Comparison of ENCODE assay signal across 8 mouse cellular contexts in the genomic region with DNA sequence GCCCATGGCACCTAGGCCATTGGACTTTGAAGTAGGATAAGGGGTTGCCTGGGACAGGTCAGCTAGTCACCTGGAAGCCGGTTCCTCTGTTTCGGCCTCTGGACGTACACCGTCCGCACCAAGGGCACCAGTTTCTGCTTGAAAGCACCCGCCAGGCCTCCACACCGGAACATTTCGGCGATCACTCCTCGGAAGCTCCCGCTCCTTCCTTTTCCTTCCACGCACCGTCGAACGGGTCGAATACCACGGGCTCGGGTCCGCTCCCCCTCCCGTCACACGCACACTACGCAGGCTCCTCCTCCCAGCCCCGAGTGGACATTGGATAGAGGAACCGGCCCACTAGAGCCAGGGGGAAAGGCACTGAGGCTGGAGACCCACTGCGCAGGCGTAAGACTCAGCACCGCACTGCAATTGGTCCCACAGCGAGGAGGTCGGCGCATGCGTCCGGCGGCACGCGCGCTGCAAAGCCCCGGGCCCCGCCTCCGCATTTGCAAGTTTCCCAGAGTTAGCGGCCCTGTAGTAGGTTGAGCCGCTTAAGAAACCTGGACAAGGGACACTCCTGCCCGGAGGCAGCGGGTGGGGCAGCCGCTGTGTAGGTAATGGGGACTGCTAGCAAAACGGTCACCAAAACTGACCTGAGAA. TPM values are rescaled to one million over a fixed set of nuclear protein-coding genes. Genes with fewer than 3 reads are reported as not detected.
DNase-seq lines count a peak whose midpoint lies in the region; ATAC-seq and TF ChIP-seq lines count a peak whose summit lies in the region.

A gene (minus strand): TSS at position 398 of the 642 bp plus-strand sequence.

- WGBS in hindbrain, postnatal 0 days: 24% methylated on average over 45 of the region's 45 CpGs

- H3K36me3 ChIP-seq in hindbrain, postnatal 0 days (ENCODE audit: insufficient read depth, low read length): no peaks in the 10 kb centered on the region

- no peak for TF ChIP-seq CTCF in gastrocnemius, adult 2 months (IDR thresholded peaks at IDR 0.05)
- no peak for TF ChIP-seq CTCF in hindbrain, postnatal 0 days (IDR thresholded peaks at IDR 0.05; ENCODE audit: low read depth)
- no peak for TF ChIP-seq CTCF in left cerebral cortex, adult 2 months (IDR thresholded peaks at IDR 0.05)

- no peaks in the 10 kb centered on the region for H3K9me3 ChIP-seq in hindbrain, postnatal 0 days (ENCODE audit: low read length)

- peak within 1 kb of the TSS; percentile 93 for H3K27ac ChIP-seq in gastrocnemius, adult 2 months
- H3K27ac ChIP-seq in hindbrain, postnatal 0 days: no peak within 1 kb of the TSS
- peak within 1 kb of the TSS; percentile 29; the same call in 1 of the 2 replicates for H3K27ac ChIP-seq in left cerebral cortex, adult 2 months

- peak within 1 kb of the TSS; percentile 60 for H3K4me2 ChIP-seq in hindbrain, postnatal 0 days (ENCODE audit: low read depth, low read length)

- H3K9ac ChIP-seq in hindbrain, postnatal 0 days (replicated peaks; ENCODE audit: low read length): peak within 1 kb of the TSS; percentile 46; the same call in 1 of the 2 replicates

- no peaks in the 10 kb centered on the region for H3K27me3 ChIP-seq in hindbrain, postnatal 0 days (ENCODE audit: insufficient read depth, low read length)

- intact Hi-C loops in gastrocnemius, adult 2 months (cut with DNase I): loop anchor here (5.0 kb wide), 1 partner anchor 171 kb away; a partner anchor contains a TSS
- intact Hi-C loops in left cerebral cortex, adult 2 months (cut with DNase I): no loop called here

- peak; percentile 96 for DNase-seq in ZHBTc4 (ENCODE audit: low read depth, low spot score)
- DNase-seq in gastrocnemius, adult 2 months: peak; percentile 96
- peak; percentile 94 for DNase-seq in hindbrain, postnatal 0 days (ENCODE audit: low spot score)
- DNase-seq in left cerebral cortex, adult 2 months (ENCODE audit: extremely low spot score in 1 of 2, low spot score in 2 of 2): peak; percentile 85 to 88
- peak; percentile 83 to 84 for DNase-seq in right cerebral cortex, adult 2 months (ENCODE audit: low spot score in 2 of 2)
- peak; percentile 92 for DNase-seq in urinary bladder, postnatal 14 days (ENCODE audit: low spot score)

- no peaks in the 10 kb centered on the region for H3K4me1 ChIP-seq in hindbrain, postnatal 0 days (ENCODE audit: insufficient read depth, low read length)

- H3K4me3 ChIP-seq in gastrocnemius, adult 2 months: peak within 1 kb of the TSS; percentile 85
- H3K4me3 ChIP-seq in hindbrain, postnatal 0 days (ENCODE audit: low read length): peak within 1 kb of the TSS; percentile 48
- H3K4me3 ChIP-seq in left cerebral cortex, adult 2 months: peak within 1 kb of the TSS; percentile 47

- ATAC-seq in common myeloid progenitor, adult 5-6 weeks (replicated peaks; ENCODE audit: low read depth, poor library complexity, severe bottlenecking): peak; percentile 99
- peak; percentile 98 for ATAC-seq in hindbrain, postnatal 0 days
- peak; percentile 100 for ATAC-seq in megakaryocyte, adult 5-6 weeks (ENCODE audit: poor library complexity, severe bottlenecking)

RNA-seq across cellular contexts. Expression of the gene that starts here (rescaled TPM):
- 76.6 and 81.5 TPM in 2 replicates for total RNA-seq in common myeloid progenitor, adult 5-6 weeks (2017)
- 10 to 100 TPM; 37.3 to 50.0 TPM for total RNA-seq in gastrocnemius, adult 2 months (2021)
- total RNA-seq in hindbrain, postnatal 0 days (2014; rRNA removed): 7.2 and 10.7 TPM in 2 replicates
- 32.9 and 34.6 TPM in 2 replicates for polyA plus RNA-seq in hindbrain, postnatal 0 days (2015; fragmentation: Nextera tagmentation; extraction: Ambion mirVana)
- 10 to 100 TPM; 21.6 to 28.3 TPM for total RNA-seq in left cerebral cortex, adult 2 months (2021)
- total RNA-seq in megakaryocyte, adult 5-6 weeks (2015): 42.6 and 48.4 TPM in 2 replicates
- total RNA-seq in megakaryocyte, adult 5-6 weeks (2017): 39.2 and 42.8 TPM in 2 replicates
